21 mouse cellular contexts compared by ENCODE assay signal in genomic region chr5:138715561-138716095, GRCm38 (mm10). TPM values are rescaled to one million over a fixed set of nuclear protein-coding genes. Genes with fewer than 3 reads are reported as not detected.
DNase-seq lines count a peak whose midpoint lies in the region; ATAC-seq lines count a peak whose summit lies in the region.
"Had no signal": no experiment of that assay in that cellular context is flagged by ENCODE, and none has a peak within 500 bp of the region (broad histone marks: within the 10 kb centered on the region; RNA-seq: fewer than 3 reads in every experiment).

No protein-coding gene starts in this region.

- H3K9ac ChIP-seq in heart, embryonic 12.5 days, result no peak overlapping the region
- H3K9ac ChIP-seq in embryonic facial prominence, embryonic 11.5 days (replicated peaks; ENCODE audit: low read length), result no peak overlapping the region
- H3K9ac ChIP-seq: forebrain, embryonic 13.5 days; heart, embryonic 13.5 days; hindbrain, embryonic 13.5 days; midbrain, embryonic 15.5 days had no signal

- no peak for ATAC-seq in heart, embryonic 12.5 days (ENCODE audit: insufficient number of reproducible peaks, low FRiP score)
- no peak for ATAC-seq in embryonic facial prominence, embryonic 11.5 days (replicated peaks; ENCODE audit: insufficient number of reproducible peaks, low FRiP score, low TSS enrichment, low read depth)
- ATAC-seq in inflammation-experienced regulatory T-cells, adult 6 months, result no peak
- ATAC-seq: forebrain, embryonic 13.5 days; midbrain, embryonic 15.5 days had no signal

- DNase-seq in heart, adult 9 months (ENCODE audit: low spot score in 2 of 2), result no peak
- peak; percentile 39 for DNase-seq in ES-CJ7 (ENCODE audit: low read depth, low spot score)
- peak; percentile 75 for DNase-seq in brain, adult 2 months (ENCODE audit: low read depth, low spot score)
- peak; percentile 29 for DNase-seq in embryonic facial prominence, embryonic 11.5 days (ENCODE audit: low spot score)
- no peak for DNase-seq in thymus, postnatal 25 days
- DNase-seq: adrenal gland, postnatal 14 days; cerebellum, adult 9-10 months; gastrocnemius, postnatal 10 days; heart, adult 11 months; heart, postnatal 14 days; kidney, adult 18-20 months; left cerebral cortex, postnatal 4 days; lung, postnatal 4 days; right cerebral cortex, postnatal 14 days; thymus, postnatal 36 days had no signal

- no peak overlapping the region for H3K4me3 ChIP-seq in heart, embryonic 12.5 days
- no peak overlapping the region for H3K4me3 ChIP-seq in embryonic facial prominence, embryonic 11.5 days (ENCODE audit: low read depth, low read length)
- H3K4me3 ChIP-seq: forebrain, embryonic 13.5 days; heart, embryonic 13.5 days; hindbrain, embryonic 13.5 days; midbrain, embryonic 15.5 days had no signal

- peaks cover 9% of the 10 kb centered on the region; the same call in 1 of the 2 replicates for H3K9me3 ChIP-seq in heart, embryonic 12.5 days (replicated peaks)
- no peaks in the 10 kb centered on the region for H3K9me3 ChIP-seq in embryonic facial prominence, embryonic 11.5 days (replicated peaks; ENCODE audit: control insufficient read depth, low read length)
- H3K9me3 ChIP-seq: forebrain, embryonic 13.5 days; midbrain, embryonic 15.5 days had no signal

- H3K36me3 ChIP-seq in heart, embryonic 12.5 days, result no peaks in the 10 kb centered on the region
- H3K36me3 ChIP-seq in embryonic facial prominence, embryonic 11.5 days (replicated peaks; ENCODE audit: control insufficient read depth, insufficient read depth, low read depth, low read length), result no peaks in the 10 kb centered on the region
- H3K36me3 ChIP-seq: heart, embryonic 13.5 days; hindbrain, embryonic 13.5 days; midbrain, embryonic 15.5 days had no signal

- WGBS in heart, embryonic 12.5 days, result 14% methylated on average over 14 of the region's 14 CpGs
- 19% methylated on average over 14 of the region's 14 CpGs for WGBS in embryonic facial prominence, embryonic 11.5 days

- peaks cover 5% of the 10 kb centered on the region; the same call in 1 of the 2 replicates for H3K4me1 ChIP-seq in heart, embryonic 12.5 days (replicated peaks)
- no peaks in the 10 kb centered on the region for H3K4me1 ChIP-seq in embryonic facial prominence, embryonic 11.5 days (ENCODE audit: control insufficient read depth, insufficient read depth, low read length)
- H3K4me1 ChIP-seq: midbrain, embryonic 15.5 days had no signal

- H3K27me3 ChIP-seq in heart, embryonic 12.5 days (replicated peaks), result no peaks in the 10 kb centered on the region
- H3K27me3 ChIP-seq in embryonic facial prominence, embryonic 11.5 days (ENCODE audit: control insufficient read depth, insufficient read depth, low read length), result no peaks in the 10 kb centered on the region
- H3K27me3 ChIP-seq: forebrain, embryonic 13.5 days; heart, embryonic 13.5 days; hindbrain, embryonic 13.5 days; midbrain, embryonic 15.5 days had no signal

- no peak overlapping the region for H3K27ac ChIP-seq in heart, embryonic 12.5 days (ENCODE audit: poor library complexity, severe bottlenecking)
- H3K27ac ChIP-seq in embryonic facial prominence, embryonic 11.5 days (replicated peaks; ENCODE audit: low read depth, low read length), result no peak overlapping the region
- H3K27ac ChIP-seq: forebrain, embryonic 13.5 days; heart, embryonic 13.5 days; hindbrain, embryonic 13.5 days; midbrain, embryonic 15.5 days had no signal

- H3K4me2 ChIP-seq in heart, embryonic 12.5 days, result peak overlapping the region; percentile 1; the same call in 1 of the 2 replicates
- no peak overlapping the region for H3K4me2 ChIP-seq in embryonic facial prominence, embryonic 11.5 days (ENCODE audit: low read depth, low read length)
- H3K4me2 ChIP-seq: forebrain, embryonic 13.5 days; heart, embryonic 13.5 days; hindbrain, embryonic 13.5 days; midbrain, embryonic 15.5 days had no signal

RNA-seq across cellular contexts. Expression of gene Fam20c, which starts 38.7 kb away (rescaled TPM):
- 6.0 and 6.2 TPM in 2 replicates for polyA plus RNA-seq in heart, embryonic 12.5 days (2016; fragmentation: Nextera tagmentation; extraction: Ambion mirVana)
- polyA plus RNA-seq in embryonic facial prominence, embryonic 11.5 days (2014; fragmentation: Nextera tagmentation; extraction: Ambion mirVana), result 5.0 and 7.3 TPM in 2 replicates
- polyA plus RNA-seq in inflammation-experienced regulatory T-cells, adult 6 months (2017; shearing (Covaris generic)), result not detected

Comparison
In these comparisons a context has a peak if more than half of its experiments do, and no peak if none do; other contexts are left out.
1. DNase-seq: peak in ES-CJ7 (single experiment), brain, adult 2 months (single experiment) and embryonic facial prominence, embryonic 11.5 days (single experiment); none in heart, adult 9 months (0 of 2) and thymus, postnatal 25 days (single experiment).